In the genomic region with DNA sequence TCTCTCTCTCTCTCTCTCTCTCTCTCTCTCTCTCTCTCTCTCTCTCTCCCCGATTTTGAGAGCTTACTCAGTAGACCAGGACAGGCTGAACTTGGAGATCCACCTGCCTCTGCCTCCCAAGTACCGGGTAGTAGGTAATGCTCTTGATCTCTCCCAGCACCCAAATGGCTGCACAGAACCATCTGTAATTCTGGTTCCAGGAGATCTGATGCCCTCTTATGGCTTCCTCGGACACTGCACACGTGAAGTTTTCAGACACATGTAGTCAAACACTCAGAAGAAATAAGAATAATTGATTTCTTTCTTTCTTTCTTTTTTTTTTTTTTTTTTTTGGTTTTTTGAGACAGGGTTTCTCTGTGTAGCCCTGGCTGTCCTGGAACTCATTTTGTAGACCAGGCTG, we compare ENCODE assay signal across 20 mouse cellular contexts. TPM values are rescaled to one million over a fixed set of nuclear protein-coding genes. Genes with fewer than 3 reads are reported as not detected.
"Had no signal": no experiment of that assay in that cellular context is flagged by ENCODE, and none has a peak within 500 bp of the region (broad histone marks: within the 10 kb centered on the region; RNA-seq: fewer than 3 reads in every experiment).

No protein-coding gene starts in this region.

- H3K4me3 ChIP-seq: layer of hippocampus, adult 2 months; limb, embryonic 10.5 days; liver, embryonic 13.5 days; midbrain, embryonic 15.5 days; neural tube, embryonic 12.5 days; stomach, embryonic 15.5 days had no signal

- H3K4me2 ChIP-seq: liver, embryonic 13.5 days; midbrain, embryonic 11.5 days; midbrain, embryonic 15.5 days; neural tube, embryonic 12.5 days; stomach, embryonic 15.5 days had no signal

- DNase-seq: kidney, adult 9 months; kidney, postnatal 36 days; liver, embryonic 13.5 days; lung, adult 2 months; lung, postnatal 36 days; retina, postnatal 1 day; right cerebral cortex, postnatal 4 days; spleen, adult 18-20 months; thymus, adult 2 months; thymus, postnatal 36 days had no signal

- H3K36me3 ChIP-seq: limb, embryonic 10.5 days; liver, embryonic 13.5 days; midbrain, embryonic 15.5 days; neural tube, embryonic 12.5 days; stomach, embryonic 15.5 days had no signal

- H3K9me3 ChIP-seq: limb, embryonic 10.5 days; liver, embryonic 13.5 days; midbrain, embryonic 15.5 days; neural tube, embryonic 12.5 days; stomach, embryonic 15.5 days had no signal

- H3K9ac ChIP-seq: liver, embryonic 13.5 days; midbrain, embryonic 15.5 days; neural tube, embryonic 12.5 days; stomach, embryonic 15.5 days had no signal

- H3K4me1 ChIP-seq: limb, embryonic 10.5 days; liver, embryonic 13.5 days; midbrain, embryonic 15.5 days; neural tube, embryonic 12.5 days; stomach, embryonic 15.5 days had no signal

- H3K27me3 ChIP-seq: liver, embryonic 13.5 days; midbrain, embryonic 15.5 days; neural tube, embryonic 12.5 days; stomach, embryonic 15.5 days had no signal

- ATAC-seq: lung, postnatal 0 days; midbrain, embryonic 15.5 days had no signal

- H3K27ac ChIP-seq: kidney, postnatal 0 days; layer of hippocampus, adult 2 months; limb, embryonic 10.5 days; liver, embryonic 13.5 days; midbrain, embryonic 15.5 days; neural tube, embryonic 12.5 days; stomach, embryonic 15.5 days had no signal

RNA-seq across cellular contexts. Expression of gene Rimklb, which starts 59.3 kb away (rescaled TPM):
- total RNA-seq: megakaryocyte, adult 5-6 weeks; monocyte, adult 5-6 weeks had no signal
